Mouse (Mus musculus): ENCODE measurements around the gene St3gal3. TPM values are rescaled to one million over a fixed set of nuclear protein-coding genes. Genes with fewer than 3 reads are reported as not detected.
A peak's percentile ranks its signal among the peaks of the same experiment; 100 is the strongest.

Gene St3gal3
- polyA plus RNA-seq, 1 experiment, result 19.3 TPM

DNA sequence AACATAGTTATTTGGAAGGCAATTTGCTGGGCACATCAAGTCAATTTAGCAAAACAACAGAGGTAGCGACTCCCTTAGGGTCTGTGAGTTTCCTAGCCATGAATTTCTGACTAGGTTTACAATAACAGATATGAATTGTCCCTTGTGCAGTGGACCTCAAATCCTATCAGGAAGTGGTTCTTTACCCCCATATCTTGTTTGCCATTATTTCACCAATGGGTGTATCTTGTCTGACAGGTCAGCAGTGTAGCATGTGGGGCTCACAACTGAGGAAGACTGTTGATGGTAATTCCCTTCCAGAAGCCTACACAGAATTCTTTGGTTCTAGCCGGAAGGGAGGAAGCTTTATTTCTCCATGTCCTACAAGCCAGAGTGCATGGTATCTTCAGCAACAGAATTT is 213.4 kb downstream of the St3gal3 start:
- Histone ChIP-seq H3K27ac (ENCODE audit: control insufficient read depth, insufficient read depth, low read length) (no peak overlapping the region), H3K4me1 (replicated peaks; ENCODE audit: control insufficient read depth, insufficient read depth, low read length) (no peaks in the 10 kb centered on the region; the same call in 1 of the 2 replicates), H3K27me3 (ENCODE audit: control insufficient read depth, insufficient read depth, low read length) (no peaks in the 10 kb centered on the region; the same call in 1 of the 2 replicates), H3K4me3 (ENCODE audit: control insufficient read depth, insufficient read depth, low read length) (no peak overlapping the region), H3K36me3 (ENCODE audit: control insufficient read depth, insufficient read depth, low read length) (no peaks in the 10 kb centered on the region)
- TF ChIP-seq POLR2A (IDR thresholded peaks at IDR 0.05; ENCODE audit: control insufficient read depth, extremely low read depth, insufficient read depth, low read length, poor library complexity) (no peak), CTCF (IDR thresholded peaks at IDR 0.05; ENCODE audit: borderline replicate concordance, control insufficient read depth, extremely low read depth, insufficient read depth, low read length, poor library complexity) (no peak)
- no peak for DNase-seq
- 94% methylated on average over 2 of the region's 2 CpGs for WGBS

DNA sequence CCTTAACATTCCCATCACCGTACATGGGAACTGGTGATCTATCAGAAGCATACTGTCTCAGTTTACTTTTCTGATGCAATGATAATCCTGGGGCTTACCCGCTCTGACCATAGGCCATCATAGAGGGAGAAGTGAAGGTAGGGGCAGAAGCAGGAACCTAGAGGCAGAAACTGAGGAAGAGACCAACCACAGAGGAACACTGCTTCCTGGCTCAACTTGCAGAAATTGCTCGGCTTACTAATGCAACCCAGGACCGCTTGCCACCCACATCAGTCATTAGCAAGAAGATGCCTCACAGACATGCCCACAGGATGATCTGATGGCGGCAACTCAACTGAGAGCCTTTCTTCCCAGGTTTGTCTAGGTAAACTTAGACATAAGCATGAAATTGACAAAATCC is 216.0 kb downstream of the St3gal3 start:
- TF ChIP-seq POLR2A (IDR thresholded peaks at IDR 0.05; ENCODE audit: control insufficient read depth, extremely low read depth, insufficient read depth, low read length, poor library complexity) (no peak), CTCF (IDR thresholded peaks at IDR 0.05; ENCODE audit: borderline replicate concordance, control insufficient read depth, extremely low read depth, insufficient read depth, low read length, poor library complexity) (no peak)
- H3K27ac ChIP-seq (ENCODE audit: control insufficient read depth, insufficient read depth, low read length), result no peak overlapping the region
- H3K36me3 ChIP-seq (ENCODE audit: control insufficient read depth, insufficient read depth, low read length), result no peaks in the 10 kb centered on the region
- no peak for DNase-seq
- peaks cover 11% of the 10 kb centered on the region for H3K4me1 ChIP-seq (replicated peaks; ENCODE audit: control insufficient read depth, insufficient read depth, low read length)
- H3K4me3 ChIP-seq (ENCODE audit: control insufficient read depth, insufficient read depth, low read length), result no peak overlapping the region
- H3K27me3 ChIP-seq (ENCODE audit: control insufficient read depth, insufficient read depth, low read length), result no peaks in the 10 kb centered on the region
- 35% methylated on average over 5 of the region's 5 CpGs for WGBS

DNA sequence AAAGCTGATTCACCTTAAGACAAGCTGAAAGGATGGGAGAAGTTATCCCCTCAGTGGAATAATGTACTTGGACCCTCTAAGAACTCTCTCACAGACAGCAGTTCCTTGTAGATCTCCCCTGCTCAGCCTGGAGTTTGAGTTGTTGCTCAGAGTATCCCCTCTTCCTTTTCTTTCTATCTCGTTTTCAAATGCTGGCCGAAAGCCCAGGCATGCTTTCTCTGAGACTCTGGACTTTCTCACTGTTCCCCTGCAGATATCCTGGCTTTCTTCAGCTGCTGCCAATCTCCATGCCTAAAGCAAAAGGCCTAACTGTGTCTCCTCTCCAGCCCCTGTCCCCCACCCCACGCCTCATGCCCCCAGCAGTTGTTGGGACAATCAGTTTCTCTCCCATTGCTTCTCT is 216.5 kb downstream of the St3gal3 start:
- Histone ChIP-seq H3K36me3 (ENCODE audit: control insufficient read depth, insufficient read depth, low read length) (no peaks in the 10 kb centered on the region), H3K27ac (ENCODE audit: control insufficient read depth, insufficient read depth, low read length) (no peak overlapping the region), H3K4me1 (replicated peaks; ENCODE audit: control insufficient read depth, insufficient read depth, low read length) (peaks cover 15% of the 10 kb centered on the region), H3K27me3 (ENCODE audit: control insufficient read depth, insufficient read depth, low read length) (no peaks in the 10 kb centered on the region), H3K4me3 (ENCODE audit: control insufficient read depth, insufficient read depth, low read length) (no peak overlapping the region)
- WGBS, result 77% methylated on average over 3 of the region's 3 CpGs
- no peak for TF ChIP-seq CTCF (IDR thresholded peaks at IDR 0.05; ENCODE audit: borderline replicate concordance, control insufficient read depth, extremely low read depth, insufficient read depth, low read length, poor library complexity)
- no peak for TF ChIP-seq POLR2A (IDR thresholded peaks at IDR 0.05; ENCODE audit: control insufficient read depth, extremely low read depth, insufficient read depth, low read length, poor library complexity)
- no peak for DNase-seq

DNA sequence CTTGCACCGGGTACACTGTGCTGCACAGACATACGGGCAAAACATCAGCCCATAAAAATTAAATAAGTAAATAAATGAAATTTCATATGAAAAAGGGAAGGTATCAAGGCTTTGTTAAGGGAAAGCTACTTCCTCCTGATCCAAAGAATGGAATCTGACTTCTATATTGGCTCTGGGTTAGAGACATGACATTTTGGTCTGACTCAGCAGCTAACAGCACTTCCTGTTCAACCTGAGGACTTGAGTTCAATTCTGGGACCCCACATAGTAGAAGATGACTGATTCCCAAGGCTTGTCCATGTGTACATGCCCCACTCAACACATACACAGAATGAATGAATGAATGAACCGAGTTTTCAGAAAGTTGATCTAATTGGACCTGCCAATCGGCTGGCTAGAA is 216.9 kb downstream of the St3gal3 start:
- Histone ChIP-seq H3K36me3 (ENCODE audit: control insufficient read depth, insufficient read depth, low read length) (no peaks in the 10 kb centered on the region), H3K27me3 (ENCODE audit: control insufficient read depth, insufficient read depth, low read length) (no peaks in the 10 kb centered on the region), H3K4me3 (ENCODE audit: control insufficient read depth, insufficient read depth, low read length) (no peak overlapping the region), H3K27ac (ENCODE audit: control insufficient read depth, insufficient read depth, low read length) (no peak overlapping the region), H3K4me1 (replicated peaks; ENCODE audit: control insufficient read depth, insufficient read depth, low read length) (peaks cover 15% of the 10 kb centered on the region)
- 95% methylated on average over 4 of the region's 4 CpGs for WGBS
- DNase-seq, result no peak
- TF ChIP-seq CTCF (IDR thresholded peaks at IDR 0.05; ENCODE audit: borderline replicate concordance, control insufficient read depth, extremely low read depth, insufficient read depth, low read length, poor library complexity) (no peak), POLR2A (IDR thresholded peaks at IDR 0.05; ENCODE audit: control insufficient read depth, extremely low read depth, insufficient read depth, low read length, poor library complexity) (no peak)

DNA sequence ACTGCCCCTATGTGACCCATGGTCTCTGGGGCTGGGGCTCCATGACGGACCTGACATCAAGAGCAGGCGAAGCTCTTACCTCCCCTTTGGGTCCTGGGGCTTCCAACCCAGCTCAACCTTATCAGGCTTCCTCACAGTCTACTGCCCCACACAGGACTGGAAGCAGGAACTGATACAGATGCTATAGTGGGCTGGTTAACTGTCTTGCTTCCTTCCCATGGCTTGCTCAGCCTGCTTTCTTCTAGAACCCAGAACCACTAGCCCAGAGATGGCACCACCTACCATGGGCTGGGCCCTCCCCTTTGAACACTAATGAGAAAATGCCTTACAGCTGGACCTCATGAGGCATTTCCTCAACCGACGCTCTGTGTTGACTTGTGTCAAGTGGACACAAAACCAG is 217.3 kb downstream of the St3gal3 start:
- TF ChIP-seq CTCF (IDR thresholded peaks at IDR 0.05; ENCODE audit: borderline replicate concordance, control insufficient read depth, extremely low read depth, insufficient read depth, low read length, poor library complexity), result no peak
- TF ChIP-seq POLR2A (IDR thresholded peaks at IDR 0.05; ENCODE audit: control insufficient read depth, extremely low read depth, insufficient read depth, low read length, poor library complexity), result no peak
- H3K27me3 ChIP-seq (ENCODE audit: control insufficient read depth, insufficient read depth, low read length), result no peaks in the 10 kb centered on the region
- no peak for DNase-seq
- H3K4me3 ChIP-seq (ENCODE audit: control insufficient read depth, insufficient read depth, low read length), result no peak overlapping the region
- no peak overlapping the region for H3K27ac ChIP-seq (ENCODE audit: control insufficient read depth, insufficient read depth, low read length)
- 98% methylated on average over 4 of the region's 4 CpGs for WGBS
- H3K4me1 ChIP-seq (replicated peaks; ENCODE audit: control insufficient read depth, insufficient read depth, low read length), result peaks cover 15% of the 10 kb centered on the region
- H3K36me3 ChIP-seq (ENCODE audit: control insufficient read depth, insufficient read depth, low read length), result no peaks in the 10 kb centered on the region

DNA sequence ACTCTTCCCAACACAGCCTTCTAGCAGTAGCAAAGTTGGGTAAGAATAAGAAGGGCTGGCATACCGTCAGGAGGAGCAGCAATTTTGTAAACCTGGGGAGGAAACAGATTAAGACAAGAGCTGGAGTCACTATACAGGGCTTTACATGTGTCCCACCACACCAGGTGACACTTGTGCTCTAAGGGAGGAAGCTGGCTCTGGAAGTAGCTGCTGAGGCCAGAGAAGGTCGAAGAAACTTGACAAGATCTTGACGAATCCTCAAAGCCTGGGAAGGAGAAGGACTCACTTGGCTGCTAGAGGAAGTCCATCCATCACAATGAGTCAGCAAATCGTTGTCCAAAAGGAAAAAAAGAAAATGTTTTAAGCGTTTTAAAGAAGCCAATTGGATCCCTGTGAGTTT is 218.3 kb downstream of the St3gal3 start:
- 71% methylated on average over 5 of the region's 5 CpGs for WGBS
- Histone ChIP-seq H3K27me3 (ENCODE audit: control insufficient read depth, insufficient read depth, low read length) (no peaks in the 10 kb centered on the region), H3K4me3 (ENCODE audit: control insufficient read depth, insufficient read depth, low read length) (no peak overlapping the region), H3K36me3 (ENCODE audit: control insufficient read depth, insufficient read depth, low read length) (no peaks in the 10 kb centered on the region), H3K27ac (ENCODE audit: control insufficient read depth, insufficient read depth, low read length) (no peak overlapping the region), H3K4me1 (replicated peaks; ENCODE audit: control insufficient read depth, insufficient read depth, low read length) (peaks cover 15% of the 10 kb centered on the region)
- no peak for TF ChIP-seq CTCF (IDR thresholded peaks at IDR 0.05; ENCODE audit: borderline replicate concordance, control insufficient read depth, extremely low read depth, insufficient read depth, low read length, poor library complexity)
- TF ChIP-seq POLR2A (IDR thresholded peaks at IDR 0.05; ENCODE audit: control insufficient read depth, extremely low read depth, insufficient read depth, low read length, poor library complexity), result no peak
- no peak for DNase-seq

DNA sequence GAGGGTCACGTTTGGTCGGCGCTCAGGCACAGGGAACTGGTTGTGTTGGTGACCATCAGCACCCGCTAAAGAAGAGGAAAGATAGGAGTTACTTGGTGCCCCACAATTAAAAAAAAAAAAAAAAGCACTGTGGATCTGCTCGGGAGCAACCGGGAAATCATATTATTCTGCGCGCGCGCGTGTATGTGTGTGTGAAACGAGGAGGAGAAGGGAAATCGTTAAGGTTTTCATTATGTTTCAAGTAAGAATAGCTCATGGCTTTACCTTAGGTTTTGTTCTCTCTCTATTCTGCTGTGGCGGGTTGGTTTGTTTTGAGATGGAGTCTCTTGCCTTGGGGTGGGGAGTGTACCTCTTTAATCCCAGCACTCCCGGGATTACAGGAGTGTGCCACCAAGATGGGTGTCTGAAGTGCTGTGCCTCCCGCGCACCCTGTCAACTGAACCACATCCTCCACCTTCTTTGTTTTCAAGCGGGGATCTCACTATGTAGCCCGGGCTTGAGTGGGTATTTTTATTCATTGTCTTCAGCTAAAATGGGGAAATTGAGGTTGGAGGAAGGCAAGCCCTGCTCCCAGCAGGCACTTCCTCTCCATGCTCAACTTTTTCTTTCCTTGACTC is 219.1 kb downstream of the St3gal3 start:
- under 1% methylated on average over 19 of the region's 19 CpGs for WGBS
- Histone ChIP-seq H3K4me3 (ENCODE audit: control insufficient read depth, insufficient read depth, low read length) (peak overlapping the region; percentile 73), H3K27me3 (ENCODE audit: control insufficient read depth, insufficient read depth, low read length) (no peaks in the 10 kb centered on the region), H3K4me1 (replicated peaks; ENCODE audit: control insufficient read depth, insufficient read depth, low read length) (peaks cover 15% of the 10 kb centered on the region), H3K27ac (ENCODE audit: control insufficient read depth, insufficient read depth, low read length) (0 out of 2 replicates have a peak overlapping the region, but pooled peaks have one; percentile 2), H3K36me3 (ENCODE audit: control insufficient read depth, insufficient read depth, low read length) (no peaks in the 10 kb centered on the region)
- TF ChIP-seq POLR2A (IDR thresholded peaks at IDR 0.05; ENCODE audit: control insufficient read depth, extremely low read depth, insufficient read depth, low read length, poor library complexity) (no peak), CTCF (IDR thresholded peaks at IDR 0.05; ENCODE audit: borderline replicate concordance, control insufficient read depth, extremely low read depth, insufficient read depth, low read length, poor library complexity) (no peak)
- DNase-seq, result peak; percentile 29
